Mouse (Mus musculus): ENCODE results near the gene Ccdc162. TPM values are rescaled to one million over a fixed set of nuclear protein-coding genes. Genes with fewer than 3 reads are reported as not detected.

Ccdc162 gene
- polyA plus RNA-seq (2015; fragmentation: Nextera tagmentation; extraction: Ambion mirVana): 0.05 and 0.12 TPM in 2 replicates

DNA sequence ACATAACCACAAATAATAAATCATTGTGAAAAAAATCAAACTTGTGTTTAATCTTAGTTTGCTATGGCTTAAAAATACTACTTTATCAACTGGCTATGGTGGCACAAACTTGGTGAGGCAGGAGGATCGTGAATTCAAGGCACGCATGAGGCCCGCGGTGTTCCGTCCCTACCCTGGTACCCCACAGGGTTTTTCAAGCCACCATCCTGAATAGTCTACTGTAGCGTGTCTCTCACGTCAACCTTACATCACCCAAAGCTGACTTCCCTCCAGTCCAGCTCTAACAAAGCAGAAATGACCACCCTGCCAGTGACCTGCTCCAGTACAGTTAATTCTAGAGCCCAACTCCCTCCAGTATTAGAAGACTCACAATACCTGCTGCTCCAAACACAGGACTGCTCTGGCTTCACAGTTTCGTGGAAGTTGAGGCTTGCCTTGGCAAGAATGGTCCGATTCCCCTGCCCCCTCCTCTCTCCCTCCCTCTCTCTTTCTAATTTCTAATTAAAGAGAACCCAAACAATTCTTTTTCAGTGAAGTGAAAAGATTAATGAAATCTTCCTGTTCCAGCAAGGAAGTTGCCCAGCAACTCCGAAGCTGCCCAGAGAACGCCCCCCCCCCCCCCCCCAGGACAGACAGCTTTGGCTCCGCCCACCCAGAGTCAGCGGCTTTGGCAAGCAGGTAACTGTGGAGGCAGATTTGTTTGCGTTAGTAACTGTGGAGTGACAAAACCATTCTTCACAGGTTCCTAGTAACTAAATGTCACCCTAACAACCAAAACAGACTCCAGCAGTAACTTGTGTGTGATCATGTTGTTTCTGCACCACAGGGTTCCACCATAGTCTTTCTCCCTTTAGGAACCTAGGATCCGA lies at the start of gene Ccdc162:
Gene Ccdc162, minus strand, starts transcription at position 606 of the 869 bp plus-strand sequence.
- 0 out of 2 replicates have a peak, but pooled peaks have one; percentile 30 for ATAC-seq (ENCODE audit: low read depth)
- no peaks in the 10 kb centered on the region for H3K9me3 ChIP-seq (replicated peaks; ENCODE audit: control insufficient read depth, low read length)
- no peak within 1 kb of the TSS for H3K4me2 ChIP-seq (ENCODE audit: low read depth, low read length)

DNA sequence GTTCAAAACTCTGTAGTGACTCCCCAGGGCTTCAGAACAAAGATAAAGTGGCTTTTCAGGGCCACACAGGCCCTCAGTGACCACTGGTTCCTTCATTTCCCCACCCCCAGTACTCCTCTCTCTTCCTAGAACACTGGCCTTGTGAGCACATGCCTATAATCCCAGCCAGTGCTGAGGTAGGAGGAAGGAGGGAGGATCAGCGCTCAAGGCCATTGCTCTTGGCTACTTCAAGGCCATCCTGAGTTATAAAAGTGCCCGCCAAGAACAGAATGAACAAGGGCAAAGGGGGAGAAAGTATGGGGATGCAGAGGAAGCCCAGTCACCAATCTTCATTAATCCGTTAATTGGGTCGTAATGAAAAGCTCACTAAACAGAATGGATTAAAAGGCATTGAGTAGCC lies 49.2 kb upstream of the Ccdc162 start:
- no peaks in the 10 kb centered on the region for H3K4me1 ChIP-seq (ENCODE audit: control insufficient read depth, low read depth, low read length)
- no peaks in the 10 kb centered on the region for H3K36me3 ChIP-seq (ENCODE audit: control insufficient read depth, insufficient read depth)
- H3K4me3 ChIP-seq (ENCODE audit: low read depth, low read length): no peak overlapping the region
- no peak for ATAC-seq (ENCODE audit: low read depth)
- no peak overlapping the region for H3K4me2 ChIP-seq (ENCODE audit: low read depth, low read length)
- no peaks in the 10 kb centered on the region for H3K27me3 ChIP-seq (ENCODE audit: control insufficient read depth, insufficient read depth, low read depth, low read length)
- no peak overlapping the region for H3K27ac ChIP-seq (ENCODE audit: low read length)
- H3K9ac ChIP-seq (ENCODE audit: low read depth, low read length): no peak overlapping the region
- H3K9me3 ChIP-seq (replicated peaks; ENCODE audit: control insufficient read depth, low read length): no peaks in the 10 kb centered on the region
- WGBS (ENCODE audit: insufficient replicate concordance): 91% methylated on average over 4 of the region's 4 CpGs

More for the DNA sequence above, at the start of gene Ccdc162:
- Histone ChIP-seq H3K27ac (ENCODE audit: low read length) (no peak within 1 kb of the TSS), H3K4me3 (ENCODE audit: low read depth, low read length) (no peak within 1 kb of the TSS), H3K27me3 (ENCODE audit: control insufficient read depth, insufficient read depth, low read depth, low read length) (no peaks in the 10 kb centered on the region), H3K4me1 (ENCODE audit: control insufficient read depth, low read depth, low read length) (no peaks in the 10 kb centered on the region), H3K9ac (ENCODE audit: low read depth, low read length) (no peak within 1 kb of the TSS), H3K36me3 (ENCODE audit: control insufficient read depth, insufficient read depth) (0 out of 2 replicates have a peak, but pooled peaks cover 1% of the 10 kb centered on the region)
- WGBS (ENCODE audit: insufficient replicate concordance): 69% methylated on average over 15 of the region's 15 CpGs

GRCm38 (mm10) chr10:41763741-41764385 lies 47.4 kb upstream of the Ccdc162 start:
- Histone ChIP-seq H3K4me2 (ENCODE audit: low read depth, low read length) (no peak overlapping the region), H3K4me1 (ENCODE audit: control insufficient read depth, low read depth, low read length) (no peaks in the 10 kb centered on the region), H3K36me3 (ENCODE audit: control insufficient read depth, insufficient read depth) (no peaks in the 10 kb centered on the region), H3K9me3 (replicated peaks; ENCODE audit: control insufficient read depth, low read length) (no peaks in the 10 kb centered on the region), H3K4me3 (ENCODE audit: low read depth, low read length) (no peak overlapping the region), H3K9ac (ENCODE audit: low read depth, low read length) (no peak overlapping the region), H3K27me3 (ENCODE audit: control insufficient read depth, insufficient read depth, low read depth, low read length) (no peaks in the 10 kb centered on the region), H3K27ac (ENCODE audit: low read length) (no peak overlapping the region)
- ATAC-seq (ENCODE audit: low read depth): no peak
- 74% methylated on average over 3 of the region's 3 CpGs for WGBS (ENCODE audit: insufficient replicate concordance)

- Histone ChIP-seq H3K9me3 (replicated peaks; ENCODE audit: control insufficient read depth, low read length) (no peaks in the 10 kb centered on the region), H3K27ac (ENCODE audit: low read length) (no peak overlapping the region), H3K4me2 (ENCODE audit: low read depth, low read length) (no peak overlapping the region), H3K4me3 (ENCODE audit: low read depth, low read length) (no peak overlapping the region), H3K9ac (ENCODE audit: low read depth, low read length) (no peak overlapping the region), H3K36me3 (ENCODE audit: control insufficient read depth, insufficient read depth) (no peaks in the 10 kb centered on the region), H3K4me1 (ENCODE audit: control insufficient read depth, low read depth, low read length) (no peaks in the 10 kb centered on the region), H3K27me3 (ENCODE audit: control insufficient read depth, insufficient read depth, low read depth, low read length) (no peaks in the 10 kb centered on the region)
- ATAC-seq (ENCODE audit: low read depth): no peak
- 70% methylated on average over 3 of the region's 3 CpGs for WGBS (ENCODE audit: insufficient replicate concordance)
Observed at GRCm38 (mm10) chr10:41760866-41761265, 44.4 kb upstream of the Ccdc162 start.

- Histone ChIP-seq H3K27ac (ENCODE audit: low read length) (no peak overlapping the region), H3K9me3 (replicated peaks; ENCODE audit: control insufficient read depth, low read length) (no peaks in the 10 kb centered on the region)
Observed at GRCm38 (mm10) chr10:41758041-41758440, 41.6 kb upstream of the Ccdc162 start.

GRCm38 (mm10) chr10:41757226-41757625 lies 40.8 kb upstream of the Ccdc162 start:
- Histone ChIP-seq H3K27ac (ENCODE audit: low read length) (no peak overlapping the region), H3K36me3 (ENCODE audit: control insufficient read depth, insufficient read depth) (no peaks in the 10 kb centered on the region), H3K4me2 (ENCODE audit: low read depth, low read length) (no peak overlapping the region), H3K4me3 (ENCODE audit: low read depth, low read length) (no peak overlapping the region), H3K4me1 (ENCODE audit: control insufficient read depth, low read depth, low read length) (no peaks in the 10 kb centered on the region), H3K27me3 (ENCODE audit: control insufficient read depth, insufficient read depth, low read depth, low read length) (no peaks in the 10 kb centered on the region), H3K9me3 (replicated peaks; ENCODE audit: control insufficient read depth, low read length) (no peaks in the 10 kb centered on the region), H3K9ac (ENCODE audit: low read depth, low read length) (no peak overlapping the region)
- 78% methylated on average over 5 of the region's 5 CpGs for WGBS (ENCODE audit: insufficient replicate concordance)
- ATAC-seq (ENCODE audit: low read depth): no peak

More at GRCm38 (mm10) chr10:41758041-41758440, 41.6 kb upstream of the Ccdc162 start:
- Histone ChIP-seq H3K9ac (ENCODE audit: low read depth, low read length) (no peak overlapping the region), H3K27me3 (ENCODE audit: control insufficient read depth, insufficient read depth, low read depth, low read length) (no peaks in the 10 kb centered on the region), H3K4me1 (ENCODE audit: control insufficient read depth, low read depth, low read length) (no peaks in the 10 kb centered on the region), H3K4me3 (ENCODE audit: low read depth, low read length) (no peak overlapping the region), H3K36me3 (ENCODE audit: control insufficient read depth, insufficient read depth) (no peaks in the 10 kb centered on the region), H3K4me2 (ENCODE audit: low read depth, low read length) (no peak overlapping the region)
- no peak for ATAC-seq (ENCODE audit: low read depth)

- no peak overlapping the region for H3K27ac ChIP-seq (ENCODE audit: low read length)
- 29% methylated on average over 14 of the region's 14 CpGs for WGBS (ENCODE audit: insufficient replicate concordance)
- no peak overlapping the region for H3K9ac ChIP-seq (ENCODE audit: low read depth, low read length)
- H3K36me3 ChIP-seq (ENCODE audit: control insufficient read depth, insufficient read depth): no peaks in the 10 kb centered on the region
- no peaks in the 10 kb centered on the region for H3K4me1 ChIP-seq (ENCODE audit: control insufficient read depth, low read depth, low read length)
- H3K4me2 ChIP-seq (ENCODE audit: low read depth, low read length): no peak overlapping the region
- no peaks in the 10 kb centered on the region for H3K27me3 ChIP-seq (ENCODE audit: control insufficient read depth, insufficient read depth, low read depth, low read length)
- no peak for ATAC-seq (ENCODE audit: low read depth)
- no peak overlapping the region for H3K4me3 ChIP-seq (ENCODE audit: low read depth, low read length)
- H3K9me3 ChIP-seq (replicated peaks; ENCODE audit: control insufficient read depth, low read length): no peaks in the 10 kb centered on the region
Observed at GRCm38 (mm10) chr10:41751867-41752480, 35.5 kb upstream of the Ccdc162 start.

GRCm38 (mm10) chr10:41749306-41749705 lies 32.9 kb upstream of the Ccdc162 start:
- H3K36me3 ChIP-seq (ENCODE audit: control insufficient read depth, insufficient read depth): no peaks in the 10 kb centered on the region
- no peak overlapping the region for H3K4me2 ChIP-seq (ENCODE audit: low read depth, low read length)
- no peaks in the 10 kb centered on the region for H3K4me1 ChIP-seq (ENCODE audit: control insufficient read depth, low read depth, low read length)
- no peaks in the 10 kb centered on the region for H3K27me3 ChIP-seq (ENCODE audit: control insufficient read depth, insufficient read depth, low read depth, low read length)
- H3K9me3 ChIP-seq (replicated peaks; ENCODE audit: control insufficient read depth, low read length): no peaks in the 10 kb centered on the region
- WGBS (ENCODE audit: insufficient replicate concordance): 71% methylated on average over 3 of the region's 3 CpGs
- H3K9ac ChIP-seq (ENCODE audit: low read depth, low read length): no peak overlapping the region
- H3K27ac ChIP-seq (ENCODE audit: low read length): no peak overlapping the region
- H3K4me3 ChIP-seq (ENCODE audit: low read depth, low read length): no peak overlapping the region
- no peak for ATAC-seq (ENCODE audit: low read depth)

DNA sequence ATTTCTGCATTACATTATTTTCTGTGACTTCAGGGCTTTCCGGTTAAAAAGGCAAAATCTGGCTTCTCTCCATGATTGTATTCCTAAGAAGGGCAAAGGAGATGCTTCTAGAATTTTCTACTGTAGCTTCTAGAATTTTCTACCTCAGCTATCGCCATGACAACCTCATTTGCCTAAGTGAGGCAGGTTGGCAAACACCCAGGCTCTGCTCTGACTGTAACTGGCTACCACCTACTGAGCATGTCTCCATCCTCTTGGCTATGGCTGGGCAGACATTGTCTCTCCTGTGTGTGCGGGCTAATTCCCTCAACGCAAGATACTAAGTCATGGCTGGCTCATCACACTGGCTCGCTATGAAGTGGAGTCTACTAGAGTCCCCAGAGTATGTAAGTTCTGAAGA lies 30.1 kb upstream of the Ccdc162 start:
- no peak overlapping the region for H3K9ac ChIP-seq (ENCODE audit: low read depth, low read length)
- no peaks in the 10 kb centered on the region for H3K9me3 ChIP-seq (replicated peaks; ENCODE audit: control insufficient read depth, low read length)
- H3K4me1 ChIP-seq (ENCODE audit: control insufficient read depth, low read depth, low read length): no peaks in the 10 kb centered on the region
- H3K4me2 ChIP-seq (ENCODE audit: low read depth, low read length): no peak overlapping the region
- no peak for ATAC-seq (ENCODE audit: low read depth)
- H3K27me3 ChIP-seq (ENCODE audit: control insufficient read depth, insufficient read depth, low read depth, low read length): no peaks in the 10 kb centered on the region
- no peaks in the 10 kb centered on the region for H3K36me3 ChIP-seq (ENCODE audit: control insufficient read depth, insufficient read depth)
- no peak overlapping the region for H3K4me3 ChIP-seq (ENCODE audit: low read depth, low read length)
- WGBS (ENCODE audit: insufficient replicate concordance): 84% methylated on average over 5 of the region's 5 CpGs
- H3K27ac ChIP-seq (ENCODE audit: low read length): no peak overlapping the region

All from liver, embryonic 16.5 days (tissue).